Mouse (Mus musculus) C2C12 (cell line): ENCODE measurements at regions not wholly inside any gene's neighbourhood (a gene's known extent, or its start where the extent isn't known, plus 50 kb on each side); places are given as distances from the start of the nearest gene placed in this dataset.
"Not testable (repeated sequence)": the region's sequence is repeated elsewhere in the genome, so short reads cannot be mapped to it uniquely, and the experiment has no call there.

Experiments used
- H3K27me3 ChIP-seq: one replicate; pipeline ENCODE4 v1.6.1; 2011; ENCODE audit not compliant: control insufficient read depth, insufficient read depth, insufficient read length
- H3K36me3 ChIP-seq: one replicate; pipeline ENCODE4 v1.6.1; 2011; ENCODE audit not compliant: control insufficient read depth, insufficient read depth
- H3K4me3 ChIP-seq: one replicate; pipeline ENCODE4 v1.5.1; 2011; ENCODE audit warnings: mild to moderate bottlenecking, control low read depth; ENCODE audit not compliant: poor library complexity, insufficient read depth, severe bottlenecking
- H3K79me2 ChIP-seq: one replicate; pipeline ENCODE4 v1.6.1; 2011; ENCODE audit not compliant: control insufficient read depth, insufficient read depth
- H3K79me3 ChIP-seq: one replicate; pipeline ENCODE4 v1.6.1; 2011; ENCODE audit warnings: low read depth, control low read depth
- H3ac ChIP-seq: one replicate; pipeline ENCODE3; 2011; ENCODE audit warnings: low read depth; ENCODE audit not compliant: control insufficient read depth, insufficient read length
- CEBPB ChIP-seq: IDR thresholded peaks from one replicate; pipeline ENCODE4 v1.6.1; 2011; ENCODE audit warnings: low read depth, mild to moderate bottlenecking, control low read depth, moderate library complexity
- CTCF ChIP-seq: IDR thresholded peaks from one replicate; pipeline ENCODE4 v1.5.1; 2011; ENCODE audit not compliant: control insufficient read depth, insufficient read depth, insufficient read length
- FOSL1 ChIP-seq: IDR thresholded peaks from one replicate; pipeline ENCODE4 v1.8.0; 2011; ENCODE audit warnings: mild to moderate bottlenecking, low read length; ENCODE audit not compliant: poor library complexity, insufficient read depth, severe bottlenecking
- MAX ChIP-seq: IDR thresholded peaks from one replicate; pipeline ENCODE4 v1.6.1; 2011; ENCODE audit warnings: mild to moderate bottlenecking, control low read depth
- MYOD1 ChIP-seq: IDR thresholded peaks from one replicate; pipeline ENCODE4 v1.6.1; 2011; ENCODE audit warnings: low read depth; ENCODE audit not compliant: control insufficient read depth, insufficient read length
- MYOG ChIP-seq: IDR thresholded peaks from one replicate; pipeline ENCODE4 v1.6.1; 2011; ENCODE audit not compliant: control insufficient read depth, insufficient read length; ENCODE audit errors: extremely low read depth
- USF1 ChIP-seq: IDR thresholded peaks from one replicate; pipeline ENCODE4 v1.6.1; 2011; ENCODE audit warnings: low read depth, mild to moderate bottlenecking, control low read depth, moderate library complexity

GRCm38 (mm10) chr17:4532126-4532525, 462.0 kb upstream of the Arid1b start:
- no peak overlapping the region for H3K4me3 ChIP-seq
- no peaks in the 10 kb centered on the region for H3K79me3 ChIP-seq
- no peak for TF ChIP-seq CEBPB
- TF ChIP-seq MAX, result no peak
- TF ChIP-seq CTCF, result no peak
- TF ChIP-seq USF1, result no peak
- no peak for TF ChIP-seq MYOD1
- no peak for TF ChIP-seq FOSL1
- no peak for TF ChIP-seq MYOG
- no peaks in the 10 kb centered on the region for H3K79me2 ChIP-seq
- no peaks in the 10 kb centered on the region for H3K27me3 ChIP-seq
- H3K36me3 ChIP-seq, result no peaks in the 10 kb centered on the region
- no peak overlapping the region for H3ac ChIP-seq

- no peak overlapping the region for H3ac ChIP-seq
- no peaks in the 10 kb centered on the region for H3K79me3 ChIP-seq
- H3K4me3 ChIP-seq, result no peak overlapping the region
- no peaks in the 10 kb centered on the region for H3K36me3 ChIP-seq
- TF ChIP-seq FOSL1, result no peak
- no peak for TF ChIP-seq MYOG
- no peak for TF ChIP-seq MYOD1
- no peak for TF ChIP-seq MAX
- no peak for TF ChIP-seq CEBPB
- no peak for TF ChIP-seq CTCF
- no peak for TF ChIP-seq USF1
- H3K79me2 ChIP-seq, result no peaks in the 10 kb centered on the region
- H3K27me3 ChIP-seq, result no peaks in the 10 kb centered on the region
These were observed 453.7 kb upstream of the Arid1b start for GRCm38 (mm10) chr17:4540435-4540834.

GRCm38 (mm10) chr17:4541020-4541743, 452.9 kb upstream of the Arid1b start:
- Histone ChIP-seq H3ac (no peak overlapping the region), H3K27me3 (no peaks in the 10 kb centered on the region), H3K79me3 (no peaks in the 10 kb centered on the region), H3K79me2 (no peaks in the 10 kb centered on the region), H3K36me3 (no peaks in the 10 kb centered on the region), H3K4me3 (no peak overlapping the region)
- TF ChIP-seq MYOD1 (no peak), MAX (no peak), USF1 (no peak), FOSL1 (no peak), MYOG (no peak), CEBPB (no peak), CTCF (no peak)

- H3K79me2 ChIP-seq, result no peaks in the 10 kb centered on the region
These were observed 447.6 kb upstream of the Arid1b start for GRCm38 (mm10) chr17:4546579-4546978.

GRCm38 (mm10) chr17:4553026-4553425, 441.1 kb upstream of the Arid1b start:
- not testable (repeated sequence) for H3K79me3 ChIP-seq, H3K4me3 ChIP-seq, H3K79me2 ChIP-seq

More at GRCm38 (mm10) chr17:4546579-4546978, 447.6 kb upstream of the Arid1b start:
- no peak overlapping the region for H3K4me3 ChIP-seq
- no peak overlapping the region for H3ac ChIP-seq
- TF ChIP-seq CTCF, result no peak
- TF ChIP-seq MYOG, result no peak
- TF ChIP-seq MYOD1, result no peak
- TF ChIP-seq USF1, result no peak
- TF ChIP-seq CEBPB, result no peak
- no peaks in the 10 kb centered on the region for H3K27me3 ChIP-seq
- H3K36me3 ChIP-seq, result no peaks in the 10 kb centered on the region
- no peaks in the 10 kb centered on the region for H3K79me3 ChIP-seq

GRCm38 (mm10) chr17:4563641-4564040, 430.5 kb upstream of the Arid1b start:
- Histone ChIP-seq H3K4me3 (no peak overlapping the region), H3K36me3 (no peaks in the 10 kb centered on the region), H3K79me2 (no peaks in the 10 kb centered on the region), H3ac (no peak overlapping the region), H3K27me3 (no peaks in the 10 kb centered on the region), H3K79me3 (no peaks in the 10 kb centered on the region)
- TF ChIP-seq MYOD1, result no peak

More at GRCm38 (mm10) chr17:4553026-4553425, 441.1 kb upstream of the Arid1b start:
- H3K27me3 ChIP-seq, H3K36me3 ChIP-seq, H3ac ChIP-seq: not testable (repeated sequence)
